Mouse (Mus musculus): ENCODE data around the gene Polr2g. TPM values are rescaled to one million over a fixed set of nuclear protein-coding genes. Genes with fewer than 3 reads are reported as not detected.
A peak's percentile ranks its signal among the peaks of the same experiment; 100 is the strongest.

The Polr2g gene
- polyA plus RNA-seq, 1 experiment from 2014 or later, result 65.7 TPM

- Histone ChIP-seq H3K9me3 (replicated peaks) (no peaks in the 10 kb centered on the region), H3K9ac (0 out of 2 replicates have a peak overlapping the region, but pooled peaks have one; percentile 1), H3K4me1 (replicated peaks) (peaks cover 28% of the 10 kb centered on the region), H3K27me3 (no peaks in the 10 kb centered on the region), H3K36me3 (replicated peaks) (peaks cover 52% of the 10 kb centered on the region), H3K4me2 (peak overlapping the region; percentile 86), H3K27ac (replicated peaks) (no peak overlapping the region), H3K4me3 (replicated peaks) (peak overlapping the region; percentile 14)
- 73% methylated on average over 3 of the region's 3 CpGs for WGBS (ENCODE audit: insufficient replicate concordance)
- ATAC-seq (ENCODE audit: insufficient read depth), result no peak
Observed at GRCm38 (mm10) chr19:8817001-8817400, 18.6 kb upstream of the Polr2g start.

DNA sequence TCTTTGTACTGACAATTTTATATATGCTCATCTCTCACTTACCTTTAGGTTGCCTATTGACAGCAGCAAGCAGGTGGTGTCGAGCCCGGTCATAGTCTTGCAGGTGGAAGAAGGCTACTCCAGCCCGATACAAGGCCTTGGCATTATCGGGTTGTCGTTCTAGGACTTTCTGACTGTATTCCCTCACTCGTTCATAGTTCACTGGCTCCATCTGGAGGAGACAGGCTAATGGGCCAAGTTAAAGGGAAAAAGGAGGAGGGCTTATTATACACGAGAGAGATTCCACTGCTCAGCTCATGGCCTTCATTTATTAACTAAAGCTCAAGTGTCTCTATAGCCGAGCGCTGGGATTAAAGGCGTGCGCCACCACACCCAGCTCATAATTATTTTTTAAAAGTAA lies 17.4 kb upstream of the Polr2g start:
- Histone ChIP-seq H3K4me3 (replicated peaks) (no peak overlapping the region), H3K36me3 (replicated peaks) (peaks cover 60% of the 10 kb centered on the region), H3K27me3 (no peaks in the 10 kb centered on the region), H3K9ac (no peak overlapping the region), H3K4me2 (no peak overlapping the region), H3K9me3 (replicated peaks) (no peaks in the 10 kb centered on the region), H3K27ac (replicated peaks) (no peak overlapping the region), H3K4me1 (replicated peaks) (peaks cover 26% of the 10 kb centered on the region)
- no peak for ATAC-seq (ENCODE audit: insufficient read depth)
- WGBS (ENCODE audit: insufficient replicate concordance), result 82% methylated on average over 11 of the region's 11 CpGs

DNA sequence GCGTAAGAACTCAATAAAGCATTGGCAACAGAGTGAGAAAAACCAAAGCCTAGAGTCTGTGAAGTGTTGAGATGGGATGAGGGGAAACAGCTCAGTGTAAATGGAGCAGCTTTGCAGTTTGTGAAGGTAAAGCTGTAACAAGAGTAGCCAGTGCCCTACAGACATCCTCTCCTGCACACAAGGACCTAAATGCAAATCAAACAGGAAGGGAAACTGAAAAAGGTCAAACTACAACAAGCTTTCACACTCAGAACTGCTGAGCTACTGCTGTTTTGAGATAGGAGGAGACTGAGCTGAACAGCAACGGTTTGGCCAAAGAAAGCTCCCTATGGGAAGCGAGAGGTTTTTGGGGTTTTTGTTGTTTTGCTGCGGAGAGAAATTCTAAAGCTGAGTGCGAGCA lies 8.4 kb upstream of the Polr2g start:
- Histone ChIP-seq H3K27me3 (no peaks in the 10 kb centered on the region), H3K36me3 (replicated peaks) (peaks cover 67% of the 10 kb centered on the region), H3K9ac (no peak overlapping the region), H3K4me3 (replicated peaks) (no peak overlapping the region), H3K27ac (replicated peaks) (no peak overlapping the region), H3K4me1 (replicated peaks) (peaks cover 22% of the 10 kb centered on the region), H3K9me3 (replicated peaks) (no peaks in the 10 kb centered on the region), H3K4me2 (no peak overlapping the region)
- WGBS (ENCODE audit: insufficient replicate concordance), result 79% methylated on average over 5 of the region's 5 CpGs
- no peak for ATAC-seq (ENCODE audit: insufficient read depth)

- Histone ChIP-seq H3K4me2 (no peak overlapping the region), H3K36me3 (replicated peaks) (peaks cover 43% of the 10 kb centered on the region), H3K9ac (no peak overlapping the region), H3K9me3 (replicated peaks) (no peaks in the 10 kb centered on the region), H3K4me3 (replicated peaks) (no peak overlapping the region), H3K27ac (replicated peaks) (0 out of 2 replicates have a peak overlapping the region, but pooled peaks have one; percentile 76), H3K4me1 (replicated peaks) (peaks cover 35% of the 10 kb centered on the region), H3K27me3 (no peaks in the 10 kb centered on the region)
- ATAC-seq (ENCODE audit: insufficient read depth), result no peak
- 66% methylated on average over 11 of the region's 11 CpGs for WGBS (ENCODE audit: insufficient replicate concordance)
Observed at GRCm38 (mm10) chr19:8803879-8804660, 5.7 kb upstream of the Polr2g start.

- Histone ChIP-seq H3K36me3 (replicated peaks) (peaks cover 38% of the 10 kb centered on the region), H3K27ac (replicated peaks) (peak overlapping the region; percentile 76), H3K4me2 (peak overlapping the region; percentile 81), H3K9ac (no peak overlapping the region), H3K4me1 (replicated peaks) (peaks cover 43% of the 10 kb centered on the region), H3K9me3 (replicated peaks) (no peaks in the 10 kb centered on the region), H3K4me3 (replicated peaks) (peak overlapping the region; percentile 73; the same call in 1 of the 2 replicates), H3K27me3 (no peaks in the 10 kb centered on the region)
- no peak for ATAC-seq (ENCODE audit: insufficient read depth)
- WGBS (ENCODE audit: insufficient replicate concordance), result 70% methylated on average over 9 of the region's 9 CpGs
Observed at GRCm38 (mm10) chr19:8803204-8803780, 4.9 kb upstream of the Polr2g start.

- H3K4me2 ChIP-seq, result peak within 1 kb of the TSS; percentile 81
- peak within 1 kb of the TSS; percentile 63 for H3K9ac ChIP-seq
- H3K4me3 ChIP-seq (replicated peaks), result peak within 1 kb of the TSS; percentile 73
- under 1% methylated on average over 30 of the region's 30 CpGs for WGBS (ENCODE audit: insufficient replicate concordance)
- H3K27me3 ChIP-seq, result no peaks in the 10 kb centered on the region
- peak within 1 kb of the TSS; percentile 80 for H3K27ac ChIP-seq (replicated peaks)
- H3K9me3 ChIP-seq (replicated peaks), result no peaks in the 10 kb centered on the region
- peaks cover 53% of the 10 kb centered on the region for H3K4me1 ChIP-seq (replicated peaks)
- peak; percentile 96 for ATAC-seq (ENCODE audit: insufficient read depth)
- H3K36me3 ChIP-seq (replicated peaks), result peaks cover 28% of the 10 kb centered on the region
Observed at GRCm38 (mm10) chr19:8802130-8802821, 3.9 kb upstream of the Polr2g start, which contains the start of gene Zbtb3. Gene Zbtb3 (plus strand): TSS chr19:8802555.

- Histone ChIP-seq H3K36me3 (replicated peaks) (peaks cover 25% of the 10 kb centered on the region), H3K4me1 (replicated peaks) (peaks cover 57% of the 10 kb centered on the region), H3K9ac (no peak overlapping the region)
Observed at GRCm38 (mm10) chr19:8798947-8799315, 554 bp upstream of the Polr2g start.

GRCm38 (mm10) chr19:8790171-8790570 lies 8.2 kb downstream of the Polr2g start:
- no peak overlapping the region for H3K4me3 ChIP-seq (replicated peaks)
- WGBS (ENCODE audit: insufficient replicate concordance), result 64% methylated on average over 7 of the region's 7 CpGs
- no peak overlapping the region for H3K27ac ChIP-seq (replicated peaks)
- no peak for ATAC-seq (ENCODE audit: insufficient read depth)
- H3K27me3 ChIP-seq, result no peaks in the 10 kb centered on the region
- H3K9ac ChIP-seq, result no peak overlapping the region
- H3K4me2 ChIP-seq, result no peak overlapping the region
- peaks cover 15% of the 10 kb centered on the region for H3K4me1 ChIP-seq (replicated peaks)
- H3K36me3 ChIP-seq (replicated peaks), result peaks cover 35% of the 10 kb centered on the region
- H3K9me3 ChIP-seq (replicated peaks), result no peaks in the 10 kb centered on the region

More at GRCm38 (mm10) chr19:8798947-8799315, 554 bp upstream of the Polr2g start:
- Histone ChIP-seq H3K27me3 (no peaks in the 10 kb centered on the region), H3K27ac (replicated peaks) (no peak overlapping the region; the same call in 1 of the 2 replicates), H3K4me2 (peak overlapping the region; percentile 79), H3K4me3 (replicated peaks) (peak overlapping the region; percentile 74), H3K9me3 (replicated peaks) (no peaks in the 10 kb centered on the region)
- ATAC-seq (ENCODE audit: insufficient read depth), result no peak

DNA sequence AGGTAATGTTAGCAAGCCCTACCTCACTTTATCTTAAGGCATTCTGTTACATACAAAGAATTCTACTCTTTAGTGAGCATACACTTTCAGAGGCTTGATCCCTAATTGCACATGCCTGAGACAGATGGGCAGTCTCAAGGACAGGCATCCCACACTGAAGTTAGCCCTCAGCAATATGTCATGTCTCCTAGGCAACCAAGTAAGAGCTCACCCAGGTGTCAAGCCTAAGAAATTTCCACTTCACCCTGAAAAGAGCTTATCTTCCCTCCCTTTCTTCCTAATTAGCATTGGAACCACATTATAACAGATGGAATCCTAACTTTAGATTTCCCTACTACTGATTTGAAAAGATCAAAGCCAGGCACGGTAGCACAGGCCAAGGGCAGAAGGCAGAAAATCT lies 9.2 kb downstream of the Polr2g start:
- no peaks in the 10 kb centered on the region for H3K27me3 ChIP-seq
- H3K9ac ChIP-seq, result no peak overlapping the region
- no peak overlapping the region for H3K4me3 ChIP-seq (replicated peaks)
- H3K4me1 ChIP-seq (replicated peaks), result peaks cover 24% of the 10 kb centered on the region
- ATAC-seq (ENCODE audit: insufficient read depth), result no peak
- peaks cover 25% of the 10 kb centered on the region for H3K36me3 ChIP-seq (replicated peaks)
- H3K4me2 ChIP-seq, result no peak overlapping the region
- WGBS (ENCODE audit: insufficient replicate concordance), result 75% methylated on average over 1 of the region's 1 CpGs
- no peaks in the 10 kb centered on the region for H3K9me3 ChIP-seq (replicated peaks)
- H3K27ac ChIP-seq (replicated peaks), result no peak overlapping the region

DNA sequence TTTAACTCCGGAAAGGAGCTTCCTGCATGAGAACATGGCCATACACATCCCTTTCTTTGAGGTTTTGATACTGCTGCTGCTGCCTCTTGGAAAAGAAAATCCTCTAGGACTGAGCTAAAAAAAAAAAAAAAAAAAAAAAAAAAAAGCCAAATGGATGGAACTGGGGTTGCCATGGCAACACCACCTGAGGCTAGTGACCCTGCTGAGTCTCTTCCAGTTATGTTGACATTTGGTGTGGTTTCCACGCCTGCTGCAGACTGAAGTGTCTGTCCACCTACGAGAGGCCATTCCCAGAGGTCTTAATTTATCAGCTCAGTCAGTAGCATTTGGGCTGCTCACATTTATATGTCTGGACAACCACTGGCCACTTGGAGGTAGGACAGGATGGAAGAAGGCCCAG lies 9.9 kb downstream of the Polr2g start:
- WGBS (ENCODE audit: insufficient replicate concordance), result 48% methylated on average over 3 of the region's 3 CpGs
- no peak overlapping the region for H3K9ac ChIP-seq
- H3K4me3 ChIP-seq (replicated peaks), result no peak overlapping the region
- H3K4me1 ChIP-seq (replicated peaks), result peaks cover 24% of the 10 kb centered on the region
- no peak overlapping the region for H3K27ac ChIP-seq (replicated peaks)
- H3K9me3 ChIP-seq (replicated peaks), result no peaks in the 10 kb centered on the region
- H3K27me3 ChIP-seq, result no peaks in the 10 kb centered on the region
- no peak overlapping the region for H3K4me2 ChIP-seq
- no peak for ATAC-seq (ENCODE audit: insufficient read depth)
- peaks cover 22% of the 10 kb centered on the region for H3K36me3 ChIP-seq (replicated peaks)

Data from liver, embryonic 15.5 days (tissue).